Mouse (Mus musculus) frontal cortex, postnatal 14 days (tissue): ENCODE measurements around the gene Cyp2d10.

ENCODE experiments used
- DNase-seq, 2 experiments: peaks; one replicate each; pipeline ENCODE4 v3.0.0; 2022; ENCODE audit warnings: low spot score in 2 of 2

The Cyp2d10 gene

DNA sequence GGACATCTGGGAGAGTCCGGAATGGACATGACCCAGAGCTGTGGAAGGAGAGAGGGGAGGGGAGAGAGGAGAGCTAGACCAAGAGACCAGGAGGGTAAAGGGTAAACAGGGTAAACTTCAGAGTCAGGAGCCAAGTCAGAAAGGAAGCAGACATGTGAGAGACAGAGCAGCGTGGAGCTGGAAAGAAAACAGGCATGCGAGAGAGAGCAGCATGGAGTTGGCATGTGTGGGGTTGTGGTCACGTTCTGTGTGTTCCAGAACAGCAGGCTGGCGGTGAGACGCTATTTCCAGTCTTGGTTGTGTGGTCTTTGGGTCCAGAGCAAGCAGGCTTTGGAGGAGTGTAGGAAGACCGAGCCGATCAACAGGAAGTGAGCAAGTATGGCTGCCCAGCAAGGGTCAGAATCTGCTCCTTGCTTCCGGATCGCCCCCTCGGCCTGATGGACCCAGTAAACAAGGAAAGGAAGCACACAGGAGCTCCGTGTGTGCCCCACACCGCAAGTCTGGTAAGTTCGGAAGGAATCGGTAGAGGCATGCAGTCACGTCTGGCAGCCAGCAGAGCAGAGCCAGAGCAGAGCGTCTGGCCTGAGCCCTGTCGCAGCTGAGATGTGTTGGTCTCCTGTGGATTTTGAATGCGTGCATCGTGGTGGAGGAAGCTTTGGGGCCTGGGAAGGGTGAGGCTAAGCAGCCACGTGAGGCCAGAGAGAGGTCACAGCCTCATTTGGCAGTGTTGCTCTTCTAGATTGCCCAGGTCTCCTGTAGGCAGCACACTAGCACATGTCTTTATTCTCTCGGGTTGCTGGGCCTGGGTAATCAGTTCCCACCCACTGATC, 48.3 kb downstream of the Cyp2d10 start:
- no peak for DNase-seq

DNA sequence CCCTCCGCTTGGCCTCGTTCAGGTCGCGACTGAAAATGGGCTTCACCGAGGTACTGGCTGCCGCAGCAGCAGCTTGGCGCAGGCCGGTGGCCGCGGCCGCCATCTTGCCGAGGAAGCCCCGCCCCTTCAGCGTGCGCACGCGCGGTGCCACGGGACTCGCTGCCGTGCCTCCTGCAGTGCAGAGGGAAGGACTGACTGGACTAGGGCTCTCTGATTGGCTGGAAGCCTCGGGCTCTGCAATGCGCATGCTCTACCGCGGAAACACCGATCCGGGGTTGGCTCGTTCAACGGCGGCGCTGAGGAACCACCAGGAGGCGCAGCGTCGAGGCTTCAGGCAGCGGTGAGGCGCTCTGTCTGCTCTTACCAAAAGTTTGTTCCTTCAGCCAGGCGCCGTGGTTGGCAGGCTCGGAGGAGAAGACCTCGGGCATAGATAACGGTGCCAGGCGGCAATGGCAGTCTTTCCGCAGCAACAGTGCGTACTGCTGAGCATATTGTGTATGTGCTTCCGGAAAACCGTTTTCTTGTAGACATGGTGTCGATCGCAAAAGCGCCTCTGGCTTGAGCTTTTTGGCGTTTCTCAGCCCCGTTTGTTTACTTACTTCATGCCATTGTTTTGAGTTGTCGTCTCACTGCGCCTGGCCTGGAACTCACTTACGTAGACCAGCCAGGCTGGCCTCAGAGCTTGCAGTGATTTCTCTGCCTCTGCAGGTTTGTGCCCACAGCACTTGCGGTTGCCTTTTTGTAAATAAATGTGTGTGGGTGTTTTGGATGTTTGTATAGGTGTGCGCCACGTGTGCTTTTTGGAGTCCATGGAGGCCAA, 52.7 kb downstream of the Cyp2d10 start, which contains the start of gene Ndufa6:
TSS of gene Ndufa6 (minus strand) at position 197 of the 820 bp plus-strand sequence.
- DNase-seq = peak; percentile 94 to 96

DNA sequence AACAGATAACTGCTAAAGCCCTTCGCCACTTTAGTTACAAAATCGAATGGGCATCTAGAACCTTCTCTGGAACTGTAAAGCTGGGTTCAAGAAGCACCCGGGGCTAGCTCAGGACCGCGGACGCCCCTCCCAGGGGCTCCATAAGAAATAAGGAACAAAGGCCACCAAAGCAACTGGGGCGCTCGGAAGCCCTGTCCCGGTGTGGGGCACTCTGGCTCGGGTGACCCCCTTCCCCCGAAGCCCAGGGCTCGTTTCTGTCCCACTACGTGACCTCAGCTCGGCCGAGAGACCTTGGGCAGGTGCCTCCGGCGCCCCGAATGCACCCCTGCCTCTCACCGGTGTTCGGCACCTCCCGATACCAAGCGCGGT, 53.3 kb downstream of the Cyp2d10 start:
- no peak for DNase-seq

DNA sequence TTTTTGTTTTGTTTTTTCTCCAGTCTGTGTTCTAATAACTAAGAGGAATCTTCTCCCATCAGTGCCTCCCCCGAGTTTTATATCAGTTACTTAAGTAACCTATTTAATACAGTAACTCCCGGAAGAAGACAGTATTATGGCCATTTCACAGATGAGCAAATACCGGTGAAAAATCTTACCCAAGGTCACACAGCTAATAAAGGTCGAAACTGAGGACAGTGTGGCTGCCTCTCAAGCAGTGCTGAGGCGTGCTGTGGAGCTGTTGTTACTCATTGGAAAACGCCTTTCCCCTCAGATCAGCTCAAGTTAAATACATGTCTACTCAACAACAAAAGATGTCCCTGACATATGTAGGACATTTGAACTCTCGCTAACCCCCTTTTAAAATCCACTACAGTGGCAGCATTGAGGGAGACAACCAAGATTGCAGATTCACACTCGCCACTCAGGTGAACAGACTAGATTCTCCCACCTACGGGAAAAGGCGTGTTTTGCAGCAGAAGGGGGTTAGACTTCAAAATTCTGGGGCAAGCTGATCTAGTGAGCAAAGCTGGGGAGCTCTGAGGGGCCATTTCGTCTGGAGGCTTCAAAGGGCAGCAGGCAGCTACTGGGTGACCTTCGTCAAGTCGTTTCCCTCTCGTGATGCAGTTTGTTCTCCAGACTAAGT, 53.8 kb downstream of the Cyp2d10 start:
- DNase-seq = no peak
